Mouse (Mus musculus) C2C12 (cell line): ENCODE measurements around the gene St6galnac4. TPM values are rescaled to one million over a fixed set of nuclear protein-coding genes. Genes with fewer than 3 reads are reported as not detected.
A peak's percentile ranks its signal among the peaks of the same experiment; 100 is the strongest.

ENCODE experiments used
- H3K27me3 ChIP-seq: one replicate; pipeline ENCODE4 v1.6.1; 2011; ENCODE audit not compliant: control insufficient read depth, insufficient read depth, insufficient read length
- H3K36me3 ChIP-seq: one replicate; pipeline ENCODE4 v1.6.1; 2011; ENCODE audit not compliant: control insufficient read depth, insufficient read depth
- H3K4me3 ChIP-seq: one replicate; pipeline ENCODE4 v1.5.1; 2011; ENCODE audit warnings: mild to moderate bottlenecking, control low read depth; ENCODE audit not compliant: poor library complexity, insufficient read depth, severe bottlenecking
- H3K79me2 ChIP-seq: one replicate; pipeline ENCODE4 v1.6.1; 2011; ENCODE audit not compliant: control insufficient read depth, insufficient read depth
- H3K79me3 ChIP-seq: one replicate; pipeline ENCODE4 v1.6.1; 2011; ENCODE audit warnings: low read depth, control low read depth
- H3ac ChIP-seq: one replicate; pipeline ENCODE3; 2011; ENCODE audit warnings: low read depth; ENCODE audit not compliant: control insufficient read depth, insufficient read length
- CEBPB ChIP-seq: IDR thresholded peaks from one replicate; pipeline ENCODE4 v1.6.1; 2011; ENCODE audit warnings: low read depth, mild to moderate bottlenecking, control low read depth, moderate library complexity
- CTCF ChIP-seq: IDR thresholded peaks from one replicate; pipeline ENCODE4 v1.5.1; 2011; ENCODE audit not compliant: control insufficient read depth, insufficient read depth, insufficient read length
- FOSL1 ChIP-seq: IDR thresholded peaks from one replicate; pipeline ENCODE4 v1.8.0; 2011; ENCODE audit warnings: mild to moderate bottlenecking, low read length; ENCODE audit not compliant: poor library complexity, insufficient read depth, severe bottlenecking
- MAX ChIP-seq: IDR thresholded peaks from one replicate; pipeline ENCODE4 v1.6.1; 2011; ENCODE audit warnings: mild to moderate bottlenecking, control low read depth
- MYOD1 ChIP-seq: IDR thresholded peaks from one replicate; pipeline ENCODE4 v1.6.1; 2011; ENCODE audit warnings: low read depth; ENCODE audit not compliant: control insufficient read depth, insufficient read length
- MYOG ChIP-seq: IDR thresholded peaks from one replicate; pipeline ENCODE4 v1.6.1; 2011; ENCODE audit not compliant: control insufficient read depth, insufficient read length; ENCODE audit errors: extremely low read depth
- USF1 ChIP-seq: IDR thresholded peaks from one replicate; pipeline ENCODE4 v1.6.1; 2011; ENCODE audit warnings: low read depth, mild to moderate bottlenecking, control low read depth, moderate library complexity
- polyA plus RNA-seq: library from polyadenylated mRNA; unstranded; fragments of >200 nt; fragmentation: generic; extraction: Trizol; gene quantifications from one replicate; pipeline ENCODE4 v1.2.1, GENCODE M21; 2012; ENCODE audit warnings: missing spikeins

St6galnac4 gene
- polyA plus RNA-seq, 1 experiment: 82.3 TPM

DNA sequence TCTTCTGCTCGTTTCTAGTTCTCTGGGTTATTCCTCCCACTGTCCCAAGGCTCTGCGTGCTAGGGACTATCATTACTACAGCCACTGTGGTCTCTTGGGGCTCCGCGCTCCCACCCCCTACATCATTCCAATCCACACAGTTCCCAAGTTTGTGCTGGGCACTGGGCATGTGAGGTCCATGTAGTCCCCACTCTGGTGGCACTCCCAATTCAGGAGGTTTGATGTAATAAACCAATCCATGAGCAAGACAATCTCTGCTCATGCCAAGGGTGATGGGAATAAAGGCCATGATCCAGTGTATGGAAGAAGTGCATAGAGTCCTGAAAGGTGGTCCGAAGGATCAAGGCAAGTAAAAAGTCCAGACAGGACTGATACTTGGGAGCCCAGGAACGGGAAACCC lies 12.4 kb upstream of the St6galnac4 start, which contains the start of gene Pip5kl1:
TSS of gene Pip5kl1 (plus strand) at position 301 of the 400 bp plus-strand sequence.
- H3ac ChIP-seq: no peak within 1 kb of the TSS
- peaks cover 23% of the 10 kb centered on the region for H3K79me2 ChIP-seq
- H3K79me3 ChIP-seq: peaks cover 18% of the 10 kb centered on the region
- TF ChIP-seq CTCF (no peak), MAX (no peak), USF1 (no peak), FOSL1 (no peak), MYOD1 (no peak), MYOG (no peak), CEBPB (no peak)
- no peak within 1 kb of the TSS for H3K4me3 ChIP-seq
- H3K36me3 ChIP-seq: peaks cover 14% of the 10 kb centered on the region
- H3K27me3 ChIP-seq: no peaks in the 10 kb centered on the region

DNA sequence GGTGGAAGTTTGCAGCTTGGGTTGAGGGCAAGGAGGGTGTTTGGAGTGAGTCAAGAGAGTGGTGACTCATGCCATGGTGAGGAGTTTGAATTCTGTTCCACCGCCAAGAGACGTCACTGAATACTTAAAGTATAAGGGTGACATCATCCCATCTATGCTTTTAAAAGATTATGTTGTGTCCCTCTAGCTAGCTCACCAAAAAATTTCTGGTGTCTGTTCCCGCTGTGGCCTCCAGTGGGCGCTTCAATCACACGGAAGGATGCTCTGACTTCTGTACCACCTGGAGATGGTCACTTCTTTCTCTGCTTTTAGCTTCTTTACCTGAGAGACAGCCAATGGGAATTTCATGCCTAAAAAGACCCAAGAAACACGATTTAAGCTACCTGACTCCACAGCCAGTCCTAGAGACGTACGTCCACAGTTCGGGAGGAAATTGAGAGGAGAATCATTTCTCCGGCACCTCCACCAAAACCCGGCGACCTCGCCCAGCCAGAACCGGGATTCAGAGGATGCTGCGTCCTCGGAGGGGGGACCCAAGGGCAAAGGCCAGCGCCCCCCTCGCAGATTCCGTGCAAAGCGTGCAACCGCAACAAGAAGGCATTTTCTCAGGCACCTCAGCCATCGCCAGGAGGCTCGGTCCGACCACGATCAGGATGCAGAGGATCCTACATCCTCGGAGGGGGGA lies 11.9 kb upstream of the St6galnac4 start:
- H3K79me2 ChIP-seq: peaks cover 23% of the 10 kb centered on the region
- H3K4me3 ChIP-seq: no peak overlapping the region
- H3K36me3 ChIP-seq: peaks cover 14% of the 10 kb centered on the region
- H3K27me3 ChIP-seq: no peaks in the 10 kb centered on the region
- no peak overlapping the region for H3ac ChIP-seq
- TF ChIP-seq MYOD1: no peak
- peak; percentile 32 for TF ChIP-seq FOSL1
- peaks cover 18% of the 10 kb centered on the region for H3K79me3 ChIP-seq

DNA sequence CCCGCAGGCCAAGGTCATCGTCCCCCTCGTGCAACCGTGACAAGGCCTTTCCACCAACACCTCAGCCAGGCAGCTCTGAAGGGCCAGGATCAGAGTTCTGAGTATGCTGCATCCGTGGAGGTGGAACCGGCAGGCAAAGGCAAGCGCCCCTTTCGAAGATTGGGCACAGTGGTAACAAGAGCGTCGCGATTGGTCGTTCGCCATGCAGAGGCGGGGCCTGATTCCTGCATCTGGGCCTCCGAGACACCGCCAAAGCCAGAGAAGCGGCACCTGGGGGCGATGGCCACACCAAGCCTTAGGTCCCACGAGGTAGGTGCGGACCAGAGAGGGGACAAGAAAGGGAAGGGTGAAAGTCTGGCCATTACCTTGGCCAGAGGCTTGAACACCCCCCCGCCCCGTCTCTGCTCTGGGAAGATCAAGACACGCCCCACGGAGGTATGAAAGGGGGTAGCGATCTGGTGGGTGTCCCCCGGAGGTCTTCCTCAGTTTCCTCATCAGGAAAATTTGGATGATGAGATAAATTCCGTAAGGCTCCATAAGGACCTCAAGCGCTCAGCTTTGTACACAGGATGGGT lies 11.2 kb upstream of the St6galnac4 start, which contains the start of gene 9430097D07Rik:
TSS of gene 9430097D07Rik (minus strand) at position 99 of the 575 bp plus-strand sequence.
- no peaks in the 10 kb centered on the region for H3K27me3 ChIP-seq
- H3K36me3 ChIP-seq: peaks cover 14% of the 10 kb centered on the region
- TF ChIP-seq MAX (no peak), MYOD1 (no peak), CEBPB (no peak), USF1 (no peak), FOSL1 (no peak), MYOG (no peak), CTCF (no peak)
- no peak within 1 kb of the TSS for H3K4me3 ChIP-seq
- peaks cover 23% of the 10 kb centered on the region for H3K79me2 ChIP-seq
- no peak within 1 kb of the TSS for H3ac ChIP-seq
- peaks cover 18% of the 10 kb centered on the region for H3K79me3 ChIP-seq

DNA sequence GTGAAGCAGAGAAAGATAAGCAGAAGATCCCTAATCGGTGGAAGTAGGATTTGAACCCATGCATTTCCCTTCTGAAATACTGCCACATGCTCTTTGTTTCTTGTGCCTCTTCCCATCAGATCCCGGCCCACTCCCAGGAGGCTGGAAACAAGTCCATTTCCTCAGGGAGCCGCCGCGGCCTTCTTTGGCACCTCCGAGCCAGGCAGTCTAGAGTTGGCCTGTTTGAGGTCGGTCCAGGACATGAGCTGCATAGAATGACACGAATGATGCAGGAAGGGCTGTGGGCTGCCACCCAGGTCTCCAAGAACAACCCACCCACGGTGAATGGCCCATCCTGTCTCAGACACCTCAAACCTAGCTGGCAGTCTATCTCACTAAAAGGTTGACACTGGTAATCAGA lies 10.4 kb upstream of the St6galnac4 start:
- no peak for TF ChIP-seq USF1
- TF ChIP-seq MAX: no peak
- no peak overlapping the region for H3K4me3 ChIP-seq

DNA sequence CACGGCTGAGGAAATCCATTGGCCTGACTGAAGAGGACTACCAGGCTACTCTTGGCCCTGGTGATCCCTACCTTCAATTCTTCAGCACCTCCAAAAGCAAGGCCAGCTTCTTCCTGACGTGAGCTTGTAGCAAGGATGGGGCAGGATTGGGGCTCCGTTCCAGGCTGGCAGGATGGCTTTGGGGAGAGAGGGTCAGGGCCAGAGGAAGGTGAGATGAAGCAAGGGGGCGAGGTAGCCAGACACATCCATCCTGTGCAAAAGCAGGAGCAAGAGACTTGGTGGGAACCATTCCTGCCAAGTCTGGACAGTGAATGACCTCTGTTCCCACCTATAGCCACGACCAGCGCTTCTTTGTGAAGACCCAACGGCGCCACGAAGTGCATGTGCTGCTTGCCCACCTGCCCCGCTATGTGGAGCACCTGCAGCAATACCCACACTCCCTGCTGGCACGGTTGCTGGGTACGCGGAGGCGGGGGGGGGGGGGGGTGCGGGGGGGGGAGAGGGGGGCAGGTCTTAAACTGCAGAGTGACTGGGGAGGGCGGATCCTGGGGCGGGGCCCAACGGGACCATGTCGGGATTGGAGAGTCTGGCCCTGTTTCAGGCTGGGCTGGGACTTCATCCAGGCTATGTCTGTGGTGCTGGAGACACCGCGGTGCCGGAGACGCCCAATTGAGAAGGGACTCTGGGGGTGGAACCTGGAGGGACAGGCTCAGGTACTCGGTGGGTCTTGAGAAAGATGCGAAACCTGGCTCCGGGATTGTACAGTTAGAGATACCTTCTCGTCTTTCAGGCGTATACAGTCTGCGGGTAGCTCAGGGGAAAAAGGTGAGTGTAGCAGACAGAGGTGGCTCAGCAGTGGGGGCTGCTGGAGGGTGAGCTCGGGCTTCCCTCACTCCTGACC lies 8.5 kb upstream of the St6galnac4 start:
- TF ChIP-seq MYOD1 (no peak), USF1 (no peak), MYOG (no peak), CTCF (no peak), CEBPB (no peak), MAX (no peak), FOSL1 (no peak)
- no peaks in the 10 kb centered on the region for H3K79me2 ChIP-seq
- peaks cover 3% of the 10 kb centered on the region for H3K36me3 ChIP-seq
- no peaks in the 10 kb centered on the region for H3K27me3 ChIP-seq
- no peak overlapping the region for H3ac ChIP-seq
- H3K4me3 ChIP-seq: no peak overlapping the region
- no peaks in the 10 kb centered on the region for H3K79me3 ChIP-seq

More for the DNA sequence above, 10.4 kb upstream of the St6galnac4 start:
- H3K27me3 ChIP-seq: no peaks in the 10 kb centered on the region
- no peak overlapping the region for H3ac ChIP-seq
- H3K79me2 ChIP-seq: peaks cover 14% of the 10 kb centered on the region
- H3K36me3 ChIP-seq: peaks cover 14% of the 10 kb centered on the region
- peaks cover 11% of the 10 kb centered on the region for H3K79me3 ChIP-seq
